Mouse (Mus musculus): ENCODE results near the gene Ppat. TPM values are rescaled to one million over a fixed set of nuclear protein-coding genes. Genes with fewer than 3 reads are reported as not detected.

Gene Ppat
- polyA plus RNA-seq, 1 experiment from 2014 or later: 13.7 TPM

- H3K9ac ChIP-seq: peak overlapping the region; percentile 73
- H3K27ac ChIP-seq: peak overlapping the region; percentile 84
- H3K9me3 ChIP-seq (ENCODE audit: control insufficient read depth, low read length): no peaks in the 10 kb centered on the region
- no peaks in the 10 kb centered on the region for H3K27me3 ChIP-seq (ENCODE audit: control insufficient read depth, insufficient read depth, low read length)
- peaks cover 12% of the 10 kb centered on the region for H3K36me3 ChIP-seq (replicated peaks; ENCODE audit: control insufficient read depth, insufficient read depth)
- ATAC-seq (ENCODE audit: low FRiP score) (no peak), DNase-seq (ENCODE audit: low spot score) (no peak)
- 20% methylated on average over 7 of the region's 7 CpGs for WGBS
- peak overlapping the region; percentile 70 for H3K4me2 ChIP-seq (replicated peaks)
- peaks cover 22% of the 10 kb centered on the region for H3K4me1 ChIP-seq (replicated peaks; ENCODE audit: control insufficient read depth, insufficient read depth, low read length)
- H3K4me3 ChIP-seq (replicated peaks; ENCODE audit: low read length): peak overlapping the region; percentile 61
Observed at GRCm38 (mm10) chr5:76952112-76953040, 998 bp upstream of the Ppat start.

DNA sequence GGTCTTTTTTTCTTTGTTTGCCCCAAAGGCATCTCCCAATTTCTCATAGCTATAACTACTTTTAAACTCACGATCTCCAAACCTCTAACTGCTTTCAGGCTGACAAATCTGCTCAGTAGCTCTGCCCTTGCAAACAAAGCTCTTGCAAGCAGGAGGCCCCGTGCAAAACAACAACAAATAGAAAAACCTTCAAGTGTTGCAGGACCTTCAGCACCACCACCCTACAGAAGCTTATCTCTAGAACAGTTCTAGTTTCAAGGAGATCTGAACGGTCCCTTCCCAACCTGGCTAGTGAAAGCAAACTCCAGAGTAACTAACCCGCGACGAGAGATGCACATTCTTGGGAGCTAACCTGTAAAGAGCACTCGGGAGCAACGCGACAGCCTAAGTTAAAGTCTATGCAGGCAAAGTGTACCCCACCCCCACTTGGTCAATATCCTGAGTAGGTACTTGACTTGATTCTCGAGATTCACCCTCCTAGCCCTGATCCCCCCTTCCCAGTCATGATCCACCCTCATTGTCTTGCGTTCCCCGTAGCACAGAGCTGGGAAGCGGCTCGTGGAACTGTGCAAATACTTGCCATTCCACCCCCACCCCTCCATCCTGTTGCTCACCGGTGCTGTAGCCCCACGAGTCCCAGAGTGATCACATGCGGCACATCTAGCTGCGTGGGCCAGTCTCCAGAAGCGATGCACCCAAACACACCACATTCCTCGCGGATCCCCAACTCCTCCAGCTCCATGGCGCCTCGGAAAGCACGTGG, 854 bp downstream of the Ppat start:
- H3K4me3 ChIP-seq (replicated peaks; ENCODE audit: low read length): peak overlapping the region; percentile 61
- DNase-seq (ENCODE audit: low spot score) (no peak), ATAC-seq (ENCODE audit: low FRiP score) (no peak)
- peak overlapping the region; percentile 66 for H3K9ac ChIP-seq
- peak overlapping the region; percentile 70 for H3K4me2 ChIP-seq (replicated peaks)
- peak overlapping the region; percentile 53; the same call in 1 of the 2 replicates for H3K27ac ChIP-seq
- WGBS: under 1% methylated on average over 24 of the region's 24 CpGs
- peaks cover 22% of the 10 kb centered on the region for H3K4me1 ChIP-seq (replicated peaks; ENCODE audit: control insufficient read depth, insufficient read depth, low read length)
- no peaks in the 10 kb centered on the region for H3K9me3 ChIP-seq (ENCODE audit: control insufficient read depth, low read length)
- H3K27me3 ChIP-seq (ENCODE audit: control insufficient read depth, insufficient read depth, low read length): no peaks in the 10 kb centered on the region
- H3K36me3 ChIP-seq (replicated peaks; ENCODE audit: control insufficient read depth, insufficient read depth): no peaks in the 10 kb centered on the region

- ATAC-seq (ENCODE audit: low FRiP score) (no peak), DNase-seq (ENCODE audit: low spot score) (no peak)
- no peaks in the 10 kb centered on the region for H3K36me3 ChIP-seq (replicated peaks; ENCODE audit: control insufficient read depth, insufficient read depth)
- H3K4me3 ChIP-seq (replicated peaks; ENCODE audit: low read length): no peak overlapping the region
- H3K4me1 ChIP-seq (replicated peaks; ENCODE audit: control insufficient read depth, insufficient read depth, low read length): peaks cover 20% of the 10 kb centered on the region
- no peak overlapping the region for H3K9ac ChIP-seq
- H3K4me2 ChIP-seq (replicated peaks): no peak overlapping the region
- no peaks in the 10 kb centered on the region for H3K27me3 ChIP-seq (ENCODE audit: control insufficient read depth, insufficient read depth, low read length)
- H3K27ac ChIP-seq: no peak overlapping the region
- WGBS: 94% methylated on average over 4 of the region's 4 CpGs
- no peaks in the 10 kb centered on the region for H3K9me3 ChIP-seq (ENCODE audit: control insufficient read depth, low read length)
Observed at GRCm38 (mm10) chr5:76947758-76948157, 3.6 kb downstream of the Ppat start.

- Histone ChIP-seq H3K27ac (no peak overlapping the region), H3K9me3 (ENCODE audit: control insufficient read depth, low read length) (no peaks in the 10 kb centered on the region), H3K4me1 (replicated peaks; ENCODE audit: control insufficient read depth, insufficient read depth, low read length) (peaks cover 13% of the 10 kb centered on the region), H3K4me2 (replicated peaks) (no peak overlapping the region), H3K27me3 (ENCODE audit: control insufficient read depth, insufficient read depth, low read length) (no peaks in the 10 kb centered on the region), H3K9ac (no peak overlapping the region), H3K36me3 (replicated peaks; ENCODE audit: control insufficient read depth, insufficient read depth) (no peaks in the 10 kb centered on the region), H3K4me3 (replicated peaks; ENCODE audit: low read length) (no peak overlapping the region)
- DNase-seq (ENCODE audit: low spot score) (no peak), ATAC-seq (ENCODE audit: low FRiP score) (no peak)
- WGBS: 97% methylated on average over 4 of the region's 4 CpGs
Observed at GRCm38 (mm10) chr5:76947142-76947541, 4.2 kb downstream of the Ppat start.

DNA sequence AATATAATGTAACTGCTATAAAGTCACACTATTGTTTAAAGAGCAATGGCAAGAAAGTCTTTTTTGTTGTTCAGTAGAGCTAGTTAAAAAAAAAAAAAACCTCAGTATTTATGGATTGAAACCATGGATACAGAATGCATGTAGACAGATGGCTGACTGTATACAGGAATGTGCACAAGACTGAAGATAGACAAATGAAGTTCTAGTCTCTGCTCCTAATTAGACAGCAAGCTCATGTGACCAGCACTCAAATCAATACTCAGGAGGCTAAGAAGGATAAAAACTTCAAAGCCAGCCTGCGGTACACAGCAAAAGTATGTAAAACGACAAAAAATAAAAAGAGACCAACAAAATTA, 5.7 kb downstream of the Ppat start:
- ATAC-seq (ENCODE audit: low FRiP score) (no peak), DNase-seq (ENCODE audit: low spot score) (no peak)
- H3K4me3 ChIP-seq (replicated peaks; ENCODE audit: low read length): no peak overlapping the region
- peaks cover 12% of the 10 kb centered on the region for H3K4me1 ChIP-seq (replicated peaks; ENCODE audit: control insufficient read depth, insufficient read depth, low read length)
- H3K27me3 ChIP-seq (ENCODE audit: control insufficient read depth, insufficient read depth, low read length): no peaks in the 10 kb centered on the region
- WGBS: 74% methylated on average over 2 of the region's 2 CpGs
- H3K36me3 ChIP-seq (replicated peaks; ENCODE audit: control insufficient read depth, insufficient read depth): no peaks in the 10 kb centered on the region
- H3K27ac ChIP-seq: no peak overlapping the region
- H3K9ac ChIP-seq: no peak overlapping the region
- H3K4me2 ChIP-seq (replicated peaks): no peak overlapping the region
- no peaks in the 10 kb centered on the region for H3K9me3 ChIP-seq (ENCODE audit: control insufficient read depth, low read length)

- no peak for ATAC-seq (ENCODE audit: low FRiP score)
- Histone ChIP-seq H3K27ac (no peak overlapping the region), H3K9me3 (ENCODE audit: control insufficient read depth, low read length) (no peaks in the 10 kb centered on the region), H3K9ac (no peak overlapping the region), H3K4me2 (replicated peaks) (no peak overlapping the region), H3K36me3 (replicated peaks; ENCODE audit: control insufficient read depth, insufficient read depth) (no peaks in the 10 kb centered on the region), H3K27me3 (ENCODE audit: control insufficient read depth, insufficient read depth, low read length) (no peaks in the 10 kb centered on the region), H3K4me3 (replicated peaks; ENCODE audit: low read length) (no peak overlapping the region), H3K4me1 (replicated peaks; ENCODE audit: control insufficient read depth, insufficient read depth, low read length) (peaks cover 8% of the 10 kb centered on the region)
- no peak for DNase-seq (ENCODE audit: low spot score)
- WGBS: 78% methylated on average over 6 of the region's 6 CpGs
Observed at GRCm38 (mm10) chr5:76944965-76945677, 6.3 kb downstream of the Ppat start.

DNA sequence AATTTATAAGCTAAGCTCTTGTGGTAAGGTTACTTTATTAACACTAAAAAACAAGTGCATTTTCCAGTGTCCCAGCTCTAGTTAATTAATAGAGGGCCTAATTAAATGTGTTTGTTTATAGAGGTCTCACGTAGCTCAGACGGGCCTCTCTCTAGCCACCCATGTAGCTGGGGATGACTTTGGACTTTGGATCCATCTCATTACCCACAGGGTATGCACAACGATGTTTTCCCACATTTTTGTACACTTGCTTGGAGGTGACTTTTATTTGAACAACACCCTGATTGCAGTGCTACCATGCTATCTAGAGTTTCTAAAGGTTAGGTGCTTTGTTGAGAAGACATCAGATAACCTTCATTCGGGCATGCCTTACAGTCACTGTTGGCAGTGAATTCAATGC, 8.9 kb downstream of the Ppat start:
- Histone ChIP-seq H3K4me2 (replicated peaks) (no peak overlapping the region), H3K27me3 (ENCODE audit: control insufficient read depth, insufficient read depth, low read length) (no peaks in the 10 kb centered on the region), H3K9ac (no peak overlapping the region), H3K4me3 (replicated peaks; ENCODE audit: low read length) (no peak overlapping the region), H3K9me3 (ENCODE audit: control insufficient read depth, low read length) (no peaks in the 10 kb centered on the region), H3K27ac (no peak overlapping the region), H3K4me1 (replicated peaks; ENCODE audit: control insufficient read depth, insufficient read depth, low read length) (no peaks in the 10 kb centered on the region), H3K36me3 (replicated peaks; ENCODE audit: control insufficient read depth, insufficient read depth) (no peaks in the 10 kb centered on the region)
- ATAC-seq (ENCODE audit: low FRiP score) (no peak), DNase-seq (ENCODE audit: low spot score) (no peak)
- WGBS: 96% methylated on average over 4 of the region's 4 CpGs

DNA sequence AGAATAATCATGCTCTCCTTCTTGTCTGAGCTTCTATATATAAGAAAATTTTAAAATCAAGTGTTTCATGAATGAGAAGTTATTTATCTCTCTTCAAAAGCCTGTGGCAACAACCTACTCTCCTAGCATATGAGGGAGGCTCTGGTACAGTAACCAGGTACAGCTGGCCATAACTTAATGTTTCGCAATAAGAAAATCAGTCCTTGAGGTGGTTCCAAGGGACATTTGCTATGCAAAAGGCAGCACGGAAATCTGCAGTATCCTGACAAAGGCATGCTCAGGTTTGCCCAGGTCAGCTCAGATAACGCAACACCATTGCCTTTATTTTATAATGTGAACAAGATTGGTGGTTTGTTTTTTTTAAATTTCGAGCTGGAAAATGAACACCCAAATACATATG, 9.4 kb downstream of the Ppat start:
- Histone ChIP-seq H3K27ac (no peak overlapping the region), H3K36me3 (replicated peaks; ENCODE audit: control insufficient read depth, insufficient read depth) (no peaks in the 10 kb centered on the region), H3K4me2 (replicated peaks) (no peak overlapping the region), H3K9ac (no peak overlapping the region), H3K4me3 (replicated peaks; ENCODE audit: low read length) (no peak overlapping the region), H3K4me1 (replicated peaks; ENCODE audit: control insufficient read depth, insufficient read depth, low read length) (no peaks in the 10 kb centered on the region), H3K27me3 (ENCODE audit: control insufficient read depth, insufficient read depth, low read length) (no peaks in the 10 kb centered on the region), H3K9me3 (ENCODE audit: control insufficient read depth, low read length) (no peaks in the 10 kb centered on the region)
- ATAC-seq (ENCODE audit: low FRiP score): no peak
- 95% methylated on average over 4 of the region's 4 CpGs for WGBS
- no peak for DNase-seq (ENCODE audit: low spot score)

- H3K27ac ChIP-seq: no peak overlapping the region
- no peak for ATAC-seq (ENCODE audit: low FRiP score)
- WGBS: 93% methylated on average over 8 of the region's 8 CpGs
Observed at GRCm38 (mm10) chr5:76939717-76940116, 11.7 kb downstream of the Ppat start.

More at GRCm38 (mm10) chr5:76939717-76940116, 11.7 kb downstream of the Ppat start:
- Histone ChIP-seq H3K27me3 (ENCODE audit: control insufficient read depth, insufficient read depth, low read length) (no peaks in the 10 kb centered on the region), H3K4me3 (replicated peaks; ENCODE audit: low read length) (no peak overlapping the region), H3K9ac (no peak overlapping the region), H3K9me3 (ENCODE audit: control insufficient read depth, low read length) (no peaks in the 10 kb centered on the region), H3K4me1 (replicated peaks; ENCODE audit: control insufficient read depth, insufficient read depth, low read length) (no peaks in the 10 kb centered on the region), H3K4me2 (replicated peaks) (no peak overlapping the region), H3K36me3 (replicated peaks; ENCODE audit: control insufficient read depth, insufficient read depth) (no peaks in the 10 kb centered on the region)
- DNase-seq (ENCODE audit: low spot score): no peak
